Mouse (Mus musculus): ENCODE measurements at regions not wholly inside any gene's neighbourhood (a gene's known extent, or its start where the extent isn't known, plus 50 kb on each side); places are given as distances from the start of the nearest gene placed in this dataset.
"Not testable (repeated sequence)": the region's sequence is repeated elsewhere in the genome, so short reads cannot be mapped to it uniquely, and the experiment has no call there.

DNA sequence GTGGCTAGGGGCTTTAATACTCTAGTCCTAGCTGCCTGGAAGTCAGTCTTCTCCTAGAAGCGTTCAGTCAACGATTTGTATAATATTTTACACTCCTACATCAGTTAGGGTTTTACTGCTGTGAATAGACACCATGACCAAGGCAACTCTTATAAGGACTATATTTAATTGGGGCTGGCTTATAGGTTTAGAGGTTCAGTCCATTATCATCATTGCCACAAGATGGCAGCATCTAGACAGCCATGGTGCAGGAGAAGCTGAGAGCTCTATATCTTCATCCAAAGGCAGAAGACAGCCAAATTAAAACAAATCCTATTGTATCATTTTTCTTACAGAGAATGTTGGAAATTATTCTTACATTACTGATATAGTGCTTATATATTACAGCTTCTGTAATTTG, 167.0 kb upstream of the Ndn start:
- peak in 1 of 2 experiments; percentile 13 for DNase-seq (ENCODE audit: low spot score in 2 of 2)

DNA sequence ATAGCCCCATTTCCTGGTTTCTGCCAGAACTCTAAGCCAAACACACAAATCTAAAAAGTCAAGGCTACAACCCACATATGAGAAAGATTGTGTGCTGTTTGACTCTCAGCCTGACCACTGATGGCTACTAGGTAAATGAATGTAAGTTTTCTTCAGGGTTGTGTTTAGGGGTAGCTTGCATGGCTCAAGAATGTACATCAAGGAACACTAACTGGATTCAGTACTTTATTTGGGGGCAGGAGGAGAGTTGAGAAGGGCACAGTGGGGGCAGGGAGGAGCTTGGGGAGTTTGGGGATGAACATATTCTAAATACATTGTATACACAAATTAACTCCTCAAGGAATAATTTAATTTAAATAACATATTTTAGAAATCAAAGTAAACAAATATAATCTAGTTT, 137.8 kb upstream of the Ndn start:
- DNase-seq (ENCODE audit: low spot score in 2 of 2): no peak

DNA sequence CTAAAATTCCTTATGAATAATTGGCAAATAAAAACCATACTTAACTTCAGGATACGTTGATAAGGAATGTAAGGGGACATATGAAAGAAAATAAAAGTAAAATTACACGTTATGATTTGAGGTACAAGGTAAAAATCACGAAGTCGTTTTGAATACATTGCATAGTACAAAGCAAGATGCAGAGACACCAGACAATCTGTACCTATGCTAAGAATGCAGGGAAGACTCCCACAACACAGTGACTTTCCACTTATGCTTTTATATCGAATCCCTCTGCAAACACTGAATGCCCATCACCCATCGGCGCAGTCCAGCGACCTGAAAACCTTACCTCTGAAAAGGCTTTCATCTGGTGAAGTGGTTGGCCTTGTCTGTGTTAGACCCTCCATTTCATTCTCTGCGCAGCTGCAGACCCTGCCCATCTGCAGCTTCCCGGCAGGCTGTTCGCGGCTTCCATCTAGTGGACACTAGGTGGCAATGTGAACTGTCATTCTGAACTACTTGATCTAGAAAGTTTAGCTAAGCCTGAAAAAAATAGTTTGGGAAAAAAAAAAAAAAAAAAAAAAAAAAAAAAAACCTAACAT, 137.2 kb upstream of the Ndn start:
- peak; percentile 48 to 56 for DNase-seq (ENCODE audit: low spot score in 2 of 2)

DNA sequence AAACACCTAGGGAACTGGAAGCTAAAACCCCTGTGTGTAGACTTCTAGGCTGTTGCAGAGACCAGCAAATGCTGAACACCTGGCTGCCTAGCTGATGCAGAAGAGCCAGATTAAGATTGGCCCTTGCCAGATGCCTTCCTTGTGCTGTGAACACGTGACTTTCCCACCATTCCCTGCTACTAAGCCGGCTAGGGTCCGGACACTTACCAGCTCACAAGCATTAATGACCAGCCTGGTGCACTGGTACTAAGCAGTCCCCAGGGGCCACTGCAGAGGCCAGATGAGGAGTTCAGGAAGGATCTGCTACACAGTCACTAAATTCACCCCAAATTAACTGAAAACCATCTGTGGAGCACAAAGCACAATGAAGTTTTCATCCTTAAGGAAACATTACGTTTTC, 121.2 kb upstream of the Ndn start:
- no peak for DNase-seq (ENCODE audit: low spot score in 2 of 2)

DNA sequence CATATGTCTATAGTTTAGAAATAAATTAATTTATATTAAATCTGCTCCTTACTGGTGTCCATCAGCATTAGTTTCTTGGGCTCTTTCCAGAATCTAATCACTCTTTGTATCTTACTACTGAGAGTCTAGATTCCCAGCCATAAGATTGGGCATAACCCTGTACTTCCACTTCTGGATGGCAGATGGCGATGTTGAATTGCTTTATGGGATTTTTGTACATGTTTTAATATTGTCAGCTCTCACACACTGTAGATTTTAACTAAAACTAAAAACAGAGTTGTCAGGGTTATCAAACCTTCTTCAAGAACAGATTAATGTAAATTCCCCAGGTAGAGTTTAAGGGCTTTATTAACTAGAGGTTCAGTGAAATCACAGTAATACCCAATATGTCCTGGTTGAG, 118.6 kb upstream of the Ndn start:
- peak; percentile 38 to 43 for DNase-seq (ENCODE audit: low spot score in 2 of 2)

DNA sequence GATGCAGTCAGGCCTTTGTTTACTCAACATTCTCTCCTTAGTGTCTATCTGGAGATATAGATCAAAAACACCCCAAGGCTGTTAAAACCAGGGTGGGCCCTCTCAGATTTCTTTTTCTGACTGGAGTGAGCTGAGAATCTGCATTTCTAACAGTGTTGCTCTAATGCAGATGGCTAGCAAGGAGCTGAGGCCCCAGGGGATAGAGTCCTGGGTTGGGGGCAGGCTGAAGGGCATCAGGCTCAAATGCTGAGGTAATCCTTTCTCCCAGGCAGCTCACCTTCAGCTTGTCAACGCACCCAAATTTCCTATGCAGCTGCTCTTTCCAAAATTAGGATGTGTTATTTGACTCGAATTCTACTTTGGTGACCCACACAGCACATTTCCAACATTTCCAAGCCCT, 115.7 kb upstream of the Ndn start:
- DNase-seq (ENCODE audit: low spot score in 2 of 2): no peak

DNA sequence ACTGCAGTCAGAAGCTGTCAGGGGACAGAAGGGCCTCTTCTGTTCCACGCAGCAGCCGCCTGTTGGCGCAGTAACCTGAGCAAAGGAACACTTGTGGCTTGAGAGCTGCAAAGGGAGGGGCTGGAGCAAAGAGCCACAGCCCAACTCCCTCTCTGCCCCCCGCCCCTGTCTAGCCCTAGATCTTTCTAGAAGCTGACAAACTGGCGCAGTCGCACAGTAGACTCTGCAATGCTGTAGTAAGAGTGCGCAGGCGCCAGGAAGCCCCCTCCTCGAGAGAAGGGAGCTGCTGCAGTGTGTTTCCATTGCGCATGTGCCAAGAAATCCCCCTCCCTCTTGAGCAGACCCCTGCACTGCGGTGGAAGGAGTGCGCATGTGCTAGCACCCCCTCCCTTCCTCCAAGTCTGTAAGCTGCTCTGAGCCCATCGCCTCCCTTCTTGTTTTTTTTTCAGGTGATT, 115.2 kb upstream of the Ndn start:
- no peak for DNase-seq (ENCODE audit: low spot score in 2 of 2)

DNA sequence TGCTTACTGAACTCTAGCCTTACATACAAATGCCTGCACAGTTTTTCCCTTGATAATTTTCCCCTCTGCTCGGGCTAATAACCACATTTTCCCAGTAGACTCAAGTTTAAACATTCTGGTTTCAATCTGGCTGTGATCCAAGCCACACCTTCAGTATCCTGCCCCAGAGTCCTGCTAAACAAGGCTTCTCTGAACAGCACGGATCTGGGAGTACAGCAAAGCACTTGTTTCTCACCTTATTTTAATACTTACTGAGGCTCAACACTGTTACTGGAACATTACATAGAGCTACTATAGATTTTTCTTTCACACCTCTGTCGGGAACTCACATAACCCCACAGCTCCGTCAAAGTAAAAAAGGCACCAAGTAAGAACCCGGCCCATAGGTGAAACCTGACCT, 114.3 kb upstream of the Ndn start:
- no peak for DNase-seq (ENCODE audit: low spot score in 2 of 2)

DNA sequence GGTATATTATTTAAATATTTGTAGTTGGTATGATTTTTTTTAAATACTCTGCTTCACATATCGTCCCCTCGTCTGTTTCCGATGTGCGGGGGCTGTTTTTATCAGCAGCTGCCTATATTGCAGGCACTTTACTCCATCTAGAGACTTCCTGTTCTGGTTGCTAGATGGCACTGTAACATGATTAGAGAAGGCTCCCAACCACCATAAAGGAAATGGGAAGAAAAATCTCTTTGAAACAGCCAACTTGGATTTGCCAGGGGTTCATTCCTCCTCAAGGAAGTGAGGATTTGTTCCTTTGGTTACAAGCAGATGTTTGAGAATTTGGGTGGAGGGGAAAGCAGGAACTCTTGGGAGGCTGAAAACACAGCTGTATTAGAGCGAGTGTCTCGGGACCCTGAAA, 112.3 kb upstream of the Ndn start:
- no peak for DNase-seq (ENCODE audit: low spot score in 2 of 2)

DNA sequence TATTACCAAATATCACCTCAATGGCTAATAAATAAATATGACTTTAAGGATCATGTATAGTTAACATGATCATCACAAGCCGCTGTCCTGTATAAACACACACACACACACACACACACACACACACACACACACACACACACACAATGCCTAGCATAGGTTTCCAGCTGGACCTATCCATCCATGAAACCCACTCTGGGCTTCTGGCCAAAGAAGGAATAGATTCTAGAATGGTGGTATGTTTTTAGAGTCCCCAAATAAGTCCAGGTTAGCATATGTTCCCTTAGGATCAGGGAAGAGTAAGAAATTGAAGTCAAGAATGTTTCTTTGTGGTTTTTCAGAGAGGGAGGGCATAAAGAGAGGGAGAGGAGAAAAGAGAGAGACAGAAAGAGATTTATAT, 110.6 kb upstream of the Ndn start:
- DNase-seq (ENCODE audit: low spot score in 2 of 2): no peak

DNA sequence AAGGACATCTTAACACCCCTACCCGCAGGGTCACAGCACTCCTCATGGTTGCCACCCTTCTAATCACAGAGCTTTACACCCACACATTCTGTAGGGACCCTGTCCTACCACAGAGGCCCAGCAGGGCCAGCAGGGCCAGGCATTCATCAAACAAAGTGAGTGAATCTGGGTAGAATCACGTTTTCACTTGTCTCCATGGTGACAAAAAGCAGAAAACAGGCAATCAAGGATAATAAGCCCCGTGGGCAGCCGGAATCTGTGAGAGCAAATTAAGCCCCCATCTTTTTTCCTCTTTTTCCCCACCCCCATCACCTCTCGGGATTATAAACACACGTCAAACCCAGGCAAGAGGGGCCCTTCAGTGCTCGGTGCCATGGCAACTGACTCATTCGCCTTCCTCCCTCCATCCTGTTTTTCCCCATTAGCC, 84.7 kb upstream of the Ndn start:
- DNase-seq (ENCODE audit: low spot score in 2 of 2): peak in 1 of 2 experiments; percentile 2

DNA sequence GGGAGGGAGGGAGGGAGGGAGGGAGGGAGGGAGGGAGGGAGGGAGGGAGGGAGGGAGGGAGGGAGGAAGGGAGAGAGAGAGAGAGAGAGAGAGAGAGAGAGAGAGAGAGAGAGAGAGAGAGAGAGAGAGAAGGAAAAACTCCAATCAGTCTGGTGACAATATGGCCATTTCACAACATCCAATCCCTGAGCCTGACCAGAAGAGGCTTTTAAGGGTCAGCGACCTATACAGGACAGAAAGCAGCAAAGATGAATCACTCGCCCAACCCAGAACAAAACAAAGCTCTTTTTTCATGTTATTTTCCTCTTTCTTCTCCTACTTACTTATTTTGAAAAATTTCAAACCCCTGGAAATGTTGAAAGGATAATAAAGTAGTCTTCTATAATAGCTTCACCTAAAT, 84.2 kb upstream of the Ndn start:
- DNase-seq (ENCODE audit: low spot score in 2 of 2): not testable (repeated sequence)

DNA sequence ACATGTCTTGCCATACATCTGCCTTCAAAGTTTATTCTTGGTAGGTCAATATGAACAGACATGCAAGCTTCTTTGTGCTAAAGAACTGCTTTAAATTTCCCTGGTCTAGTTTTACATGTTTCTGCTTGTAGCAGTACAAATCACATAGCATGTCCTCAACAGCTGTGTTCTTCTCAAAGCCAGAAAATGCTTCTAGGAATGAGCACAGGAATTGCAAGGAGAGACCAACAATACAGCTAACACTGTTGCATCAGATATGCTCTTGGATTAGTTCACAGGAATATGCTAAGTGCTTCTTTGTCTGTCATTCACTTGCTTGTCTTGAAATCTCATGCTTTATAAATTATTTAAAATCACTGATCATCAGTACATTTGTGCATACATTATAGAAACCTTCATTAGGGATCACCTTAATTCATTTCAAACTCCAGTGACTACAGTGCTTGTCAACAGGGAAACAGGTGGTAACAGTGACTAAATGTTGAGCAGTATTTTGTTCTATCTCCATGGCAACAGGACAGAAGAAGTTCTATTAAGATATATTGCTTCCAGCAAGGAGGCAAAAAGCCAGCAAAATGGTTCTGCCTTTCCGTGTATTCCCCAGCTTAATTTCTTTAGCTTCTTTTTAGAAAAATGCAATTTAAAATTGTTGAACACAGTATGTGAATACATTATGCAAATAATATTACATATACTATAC, 77.1 kb upstream of the Ndn start:
- no peak for DNase-seq (ENCODE audit: low spot score in 2 of 2)

DNA sequence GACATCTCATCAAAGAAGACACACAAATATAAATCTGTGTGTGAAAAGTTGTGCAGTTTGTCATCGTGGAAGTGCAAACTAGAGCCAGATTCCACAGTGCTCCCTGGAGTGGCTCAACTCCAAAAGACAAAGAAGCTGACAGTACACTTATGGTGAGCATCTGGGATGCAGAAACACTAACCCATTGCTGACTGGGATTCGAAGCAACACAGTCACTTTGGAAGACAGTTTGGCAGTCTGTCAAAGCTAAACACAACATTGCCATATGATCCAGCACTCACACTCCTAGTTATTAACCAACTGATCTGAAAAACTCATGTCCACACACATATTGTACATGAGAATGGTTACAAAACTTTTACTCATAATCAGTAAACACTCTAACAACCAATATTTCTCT, 70.2 kb upstream of the Ndn start:
- no peak for DNase-seq (ENCODE audit: low spot score in 2 of 2)

DNA sequence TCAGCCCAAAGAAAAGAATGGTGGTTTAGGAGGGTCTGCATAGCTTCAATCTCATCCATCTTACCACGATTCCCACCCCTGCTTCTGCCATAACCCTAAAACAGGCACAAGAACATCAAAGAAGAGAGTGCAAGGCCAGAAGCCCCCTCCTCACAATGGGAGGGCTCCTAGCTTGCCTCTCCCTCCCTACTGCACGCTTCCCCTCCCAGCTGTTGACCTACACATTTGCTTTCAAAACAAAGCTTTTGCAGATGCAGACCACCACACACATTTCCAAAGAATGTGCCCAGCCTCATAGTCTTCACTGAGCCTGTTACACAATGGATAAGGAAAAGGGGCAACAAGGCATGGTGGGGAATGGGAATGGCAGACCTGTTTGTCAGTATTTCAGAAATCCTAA, 67.9 kb upstream of the Ndn start:
- DNase-seq (ENCODE audit: low spot score in 2 of 2): no peak

DNA sequence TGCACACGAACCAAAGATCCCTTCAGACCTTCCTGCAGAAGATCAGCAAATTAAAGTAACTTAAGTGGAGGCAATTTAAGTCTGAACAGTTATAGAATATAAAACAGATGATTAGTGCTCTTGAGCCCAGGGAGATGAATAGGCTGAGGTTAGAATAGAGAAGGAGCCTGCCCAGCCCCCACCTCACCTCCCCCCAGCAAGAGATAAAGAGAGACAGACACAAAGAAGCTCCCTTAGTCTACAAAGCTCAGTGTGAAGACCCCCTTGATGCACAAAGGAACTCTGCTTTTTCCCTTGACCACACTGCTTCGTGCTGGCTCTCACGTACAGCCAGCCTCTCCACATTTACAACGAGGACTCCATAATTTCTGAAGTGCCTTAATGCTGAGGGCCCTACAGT, 67.3 kb upstream of the Ndn start:
- no peak for DNase-seq (ENCODE audit: low spot score in 2 of 2)

Measured in right cerebral cortex, adult 2 months (tissue).